Comparison of ENCODE assay signal across 9 mouse cellular contexts in genomic region chr7:107045833-107046232, GRCm38 (mm10). TPM values are rescaled to one million over a fixed set of nuclear protein-coding genes. Genes with fewer than 3 reads are reported as not detected.
DNase-seq lines count a peak whose midpoint lies in the region; ATAC-seq and TF ChIP-seq lines count a peak whose summit lies in the region.
"Had no signal": no experiment of that assay in that cellular context is flagged by ENCODE, and none has a peak within 500 bp of the region (broad histone marks: within the 10 kb centered on the region; RNA-seq: fewer than 3 reads in every experiment).

No protein-coding gene starts in this region.

- H3K27ac ChIP-seq in kidney, embryonic 14.5 days (ENCODE audit: low read depth, low read length): no peak overlapping the region
- H3K27ac ChIP-seq in kidney, embryonic 16.5 days (ENCODE audit: low read length): no peak overlapping the region
- H3K27ac ChIP-seq in forebrain, postnatal 0 days (ENCODE audit: low read depth, low read length): no peak overlapping the region
- no peak overlapping the region for H3K27ac ChIP-seq in limb, embryonic 14.5 days (replicated peaks; ENCODE audit: low read depth, low read length)
- H3K27ac ChIP-seq: macrophage had no signal

- peak; percentile 71 for TF ChIP-seq CTCF in forebrain, postnatal 0 days (IDR thresholded peaks at IDR 0.05; ENCODE audit: low read depth)

- 3% methylated on average over 5 of the region's 5 CpGs for WGBS in kidney, embryonic 14.5 days
- 4% methylated on average over 5 of the region's 5 CpGs for WGBS in kidney, embryonic 16.5 days
- WGBS in forebrain, postnatal 0 days: 5% methylated on average over 5 of the region's 5 CpGs
- WGBS in limb, embryonic 14.5 days: 9% methylated on average over 5 of the region's 5 CpGs

- H3K9ac ChIP-seq in kidney, embryonic 14.5 days (ENCODE audit: low read depth, low read length): no peak overlapping the region
- no peak overlapping the region for H3K9ac ChIP-seq in kidney, embryonic 16.5 days (replicated peaks; ENCODE audit: low read length)
- H3K9ac ChIP-seq in forebrain, postnatal 0 days: no peak overlapping the region
- H3K9ac ChIP-seq in limb, embryonic 14.5 days (ENCODE audit: low read depth, low read length, severe bottlenecking): no peak overlapping the region

- no peak for TF ChIP-seq POLR2A in limb, embryonic 14.5 days (IDR thresholded peaks at IDR 0.05; ENCODE audit: borderline replicate concordance, extremely low read depth, insufficient read depth, insufficient read length)

- H3K4me2 ChIP-seq in kidney, embryonic 14.5 days (replicated peaks; ENCODE audit: low read depth, low read length): no peak overlapping the region
- no peak overlapping the region for H3K4me2 ChIP-seq in kidney, embryonic 16.5 days (replicated peaks; ENCODE audit: low read depth, low read length)
- no peak overlapping the region for H3K4me2 ChIP-seq in forebrain, postnatal 0 days (ENCODE audit: low read depth)
- H3K4me2 ChIP-seq in limb, embryonic 14.5 days (replicated peaks; ENCODE audit: low read depth, low read length, severe bottlenecking): no peak overlapping the region

- no peaks in the 10 kb centered on the region for H3K9me3 ChIP-seq in kidney, embryonic 14.5 days (ENCODE audit: control insufficient read depth, low read length)
- no peaks in the 10 kb centered on the region for H3K9me3 ChIP-seq in kidney, embryonic 16.5 days (ENCODE audit: low read length)
- H3K9me3 ChIP-seq in forebrain, postnatal 0 days (ENCODE audit: low read length): no peaks in the 10 kb centered on the region
- H3K9me3 ChIP-seq in limb, embryonic 14.5 days (ENCODE audit: control insufficient read depth, low read length): no peaks in the 10 kb centered on the region

- no peak overlapping the region for H3K4me3 ChIP-seq in kidney, embryonic 14.5 days (ENCODE audit: low read length)
- H3K4me3 ChIP-seq in kidney, embryonic 16.5 days (ENCODE audit: low read length): no peak overlapping the region
- no peak overlapping the region for H3K4me3 ChIP-seq in forebrain, postnatal 0 days (ENCODE audit: low read depth, low read length)
- H3K4me3 ChIP-seq in limb, embryonic 14.5 days (replicated peaks; ENCODE audit: low read length): no peak overlapping the region
- H3K4me3 ChIP-seq: erythroblast, embryonic 14.5 days had no signal

- no peaks in the 10 kb centered on the region for H3K27me3 ChIP-seq in kidney, embryonic 14.5 days (ENCODE audit: control insufficient read depth, insufficient read depth, low read length)
- H3K27me3 ChIP-seq in kidney, embryonic 16.5 days (ENCODE audit: insufficient read depth, low read length): no peaks in the 10 kb centered on the region; the same call in 1 of the 2 replicates
- no peaks in the 10 kb centered on the region for H3K27me3 ChIP-seq in forebrain, postnatal 0 days (ENCODE audit: insufficient read depth, low read length)
- no peaks in the 10 kb centered on the region for H3K27me3 ChIP-seq in limb, embryonic 14.5 days (ENCODE audit: control insufficient read depth, insufficient read depth, low read length)
- peaks cover 1% of the 10 kb centered on the region; the same call in 1 of the 2 replicates for H3K27me3 ChIP-seq in splenic B cell, adult 2 months (ENCODE audit: control insufficient read depth, insufficient read depth, low read length, poor library complexity, severe bottlenecking)

- H3K4me1 ChIP-seq in kidney, embryonic 14.5 days (ENCODE audit: control insufficient read depth, insufficient read depth, low read length): no peaks in the 10 kb centered on the region
- no peaks in the 10 kb centered on the region for H3K4me1 ChIP-seq in kidney, embryonic 16.5 days (ENCODE audit: insufficient read depth, low read length)
- H3K4me1 ChIP-seq in forebrain, postnatal 0 days (ENCODE audit: insufficient read depth): no peaks in the 10 kb centered on the region
- no peaks in the 10 kb centered on the region for H3K4me1 ChIP-seq in limb, embryonic 14.5 days (ENCODE audit: control insufficient read depth, insufficient read depth, low read length)

- ATAC-seq in kidney, embryonic 14.5 days (ENCODE audit: low FRiP score, low TSS enrichment): 0 out of 2 replicates have a peak, but pooled peaks have one; percentile 57
- ATAC-seq in kidney, embryonic 16.5 days (ENCODE audit: low FRiP score, low TSS enrichment): no peak; the same call in 1 of the 2 replicates
- ATAC-seq in CD4-positive, CD25-positive, alpha-beta regulatory T cell, adult 4 months: peak; percentile 62
- peak; percentile 55 for ATAC-seq in forebrain, postnatal 0 days
- ATAC-seq in limb, embryonic 14.5 days (ENCODE audit: low FRiP score, low read depth): no peak

- DNase-seq in MN1 (ENCODE audit: low spot score): peak; percentile 63
- peak; percentile 79 for DNase-seq in forebrain, postnatal 0 days
- DNase-seq in limb, embryonic 14.5 days (ENCODE audit: low spot score): peak; percentile 61
- peak; percentile 75 for DNase-seq in splenic B cell, adult 2 months (ENCODE audit: low read depth, low spot score)

- H3K36me3 ChIP-seq in kidney, embryonic 14.5 days (ENCODE audit: control insufficient read depth, insufficient read depth, low read length): no peaks in the 10 kb centered on the region
- no peaks in the 10 kb centered on the region for H3K36me3 ChIP-seq in kidney, embryonic 16.5 days (ENCODE audit: insufficient read depth, low read length)
- no peaks in the 10 kb centered on the region for H3K36me3 ChIP-seq in forebrain, postnatal 0 days (ENCODE audit: insufficient read depth)
- H3K36me3 ChIP-seq in limb, embryonic 14.5 days (ENCODE audit: control insufficient read depth, insufficient read depth, low read length): no peaks in the 10 kb centered on the region
- no peaks in the 10 kb centered on the region for H3K36me3 ChIP-seq in splenic B cell, adult 2 months (ENCODE audit: control insufficient read depth, insufficient read depth, low read length, poor library complexity, severe bottlenecking)

RNA-seq across cellular contexts. Expression of gene Olfr713, which starts 14.9 kb away (rescaled TPM):
- not detected in 2 replicates for polyA plus RNA-seq in kidney, embryonic 14.5 days (2014; fragmentation: Nextera tagmentation; extraction: Ambion mirVana)
- not detected in 2 replicates for polyA plus RNA-seq in kidney, embryonic 16.5 days (2015; fragmentation: Nextera tagmentation; extraction: Ambion mirVana)
- polyA plus RNA-seq in CD4-positive, CD25-positive, alpha-beta regulatory T cell, adult 4 months (2017; shearing (Covaris generic)): not detected
- total RNA-seq in forebrain, postnatal 0 days (2014; rRNA removed): not detected in 2 replicates
- polyA plus RNA-seq in forebrain, postnatal 0 days (2015; fragmentation: Nextera tagmentation; extraction: Ambion mirVana): not detected in 2 replicates
- polyA plus RNA-seq in limb, embryonic 14.5 days (2012; rRNA removed): not detected in 2 replicates
- not detected in 2 replicates for polyA plus RNA-seq in limb, embryonic 14.5 days (2014; fragmentation: Nextera tagmentation; extraction: Ambion mirVana)
- polyA plus RNA-seq: erythroblast, embryonic 14.5 days; macrophage had no signal

RNA-seq across cellular contexts. Expression of gene Olfr714, which starts 24.9 kb away (rescaled TPM):
- not detected in 2 replicates for polyA plus RNA-seq in kidney, embryonic 14.5 days (2014; fragmentation: Nextera tagmentation; extraction: Ambion mirVana)
- polyA plus RNA-seq in kidney, embryonic 16.5 days (2015; fragmentation: Nextera tagmentation; extraction: Ambion mirVana): not detected in 2 replicates
- polyA plus RNA-seq in CD4-positive, CD25-positive, alpha-beta regulatory T cell, adult 4 months (2017; shearing (Covaris generic)): not detected
- not detected in 2 replicates for total RNA-seq in forebrain, postnatal 0 days (2014; rRNA removed)
- not detected in 2 replicates for polyA plus RNA-seq in forebrain, postnatal 0 days (2015; fragmentation: Nextera tagmentation; extraction: Ambion mirVana)
- polyA plus RNA-seq in limb, embryonic 14.5 days (2012; rRNA removed): not detected in 2 replicates
- not detected in 2 replicates for polyA plus RNA-seq in limb, embryonic 14.5 days (2014; fragmentation: Nextera tagmentation; extraction: Ambion mirVana)
- polyA plus RNA-seq: erythroblast, embryonic 14.5 days; macrophage had no signal

RNA-seq across cellular contexts. Expression of gene Olfr2, which starts 40.0 kb away (rescaled TPM):
- not detected in 2 replicates for polyA plus RNA-seq in kidney, embryonic 14.5 days (2014; fragmentation: Nextera tagmentation; extraction: Ambion mirVana)
- not detected in 2 replicates for polyA plus RNA-seq in kidney, embryonic 16.5 days (2015; fragmentation: Nextera tagmentation; extraction: Ambion mirVana)
- polyA plus RNA-seq in CD4-positive, CD25-positive, alpha-beta regulatory T cell, adult 4 months (2017; shearing (Covaris generic)): under 1 TPM in 1 of 2 experiments, not detected in 1; 0.07 TPM
- not detected in 2 replicates for total RNA-seq in forebrain, postnatal 0 days (2014; rRNA removed)
- polyA plus RNA-seq in forebrain, postnatal 0 days (2015; fragmentation: Nextera tagmentation; extraction: Ambion mirVana): not detected in 2 replicates
- not detected in 2 replicates for polyA plus RNA-seq in limb, embryonic 14.5 days (2012; rRNA removed)
- polyA plus RNA-seq in limb, embryonic 14.5 days (2014; fragmentation: Nextera tagmentation; extraction: Ambion mirVana): not detected in 2 replicates
- polyA plus RNA-seq: erythroblast, embryonic 14.5 days; macrophage had no signal

RNA-seq across cellular contexts. Expression of gene Olfr17, which starts 47.2 kb away (rescaled TPM):
- polyA plus RNA-seq in kidney, embryonic 14.5 days (2014; fragmentation: Nextera tagmentation; extraction: Ambion mirVana): not detected in 2 replicates
- polyA plus RNA-seq in kidney, embryonic 16.5 days (2015; fragmentation: Nextera tagmentation; extraction: Ambion mirVana): not detected in 2 replicates
- polyA plus RNA-seq in CD4-positive, CD25-positive, alpha-beta regulatory T cell, adult 4 months (2017; shearing (Covaris generic)): not detected
- total RNA-seq in forebrain, postnatal 0 days (2014; rRNA removed): not detected in 2 replicates
- polyA plus RNA-seq in forebrain, postnatal 0 days (2015; fragmentation: Nextera tagmentation; extraction: Ambion mirVana): not detected in 2 replicates
- not detected in 2 replicates for polyA plus RNA-seq in limb, embryonic 14.5 days (2012; rRNA removed)
- polyA plus RNA-seq in limb, embryonic 14.5 days (2014; fragmentation: Nextera tagmentation; extraction: Ambion mirVana): not detected in 2 replicates
- polyA plus RNA-seq: erythroblast, embryonic 14.5 days; macrophage had no signal

Comparison
In these comparisons a context has a peak if more than half of its experiments do, and no peak if none do; other contexts are left out.
1. ATAC-seq: peak in kidney, embryonic 14.5 days (single experiment), CD4-positive, CD25-positive, alpha-beta regulatory T cell, adult 4 months (single experiment) and forebrain, postnatal 0 days (single experiment); none in kidney, embryonic 16.5 days (single experiment) and limb, embryonic 14.5 days (single experiment).
2. Peak in every context shown above with its lines, with median percentiles within 50 percentile points of each other: DNase-seq.